Mouse (Mus musculus) erythroblast, embryonic 14.5 days (primary cell): ENCODE measurements at regions not wholly inside any gene's neighbourhood (a gene's known extent, or its start where the extent isn't known, plus 50 kb on each side); places are given as distances from the start of the nearest gene placed in this dataset.

Experiments used
- H3K27me3 ChIP-seq: 2 replicates; pipeline ENCODE4 v1.6.1; 2012; ENCODE audit warnings: inconsistent platforms; ENCODE audit not compliant: control insufficient read depth
- H3K36me3 ChIP-seq: 2 replicates; pipeline ENCODE4 v1.6.1; 2012; ENCODE audit warnings: mild to moderate bottlenecking, inconsistent platforms; ENCODE audit not compliant: control insufficient read depth
- H3K4me1 ChIP-seq: 2 replicates; pipeline ENCODE4 v1.6.1; 2012; ENCODE audit warnings: inconsistent platforms; ENCODE audit not compliant: control insufficient read depth
- H3K4me3 ChIP-seq: replicated peaks from 2 replicates; pipeline ENCODE3; 2012; ENCODE audit warnings: moderate library complexity, mild to moderate bottlenecking, inconsistent platforms
- H3K9me3 ChIP-seq: 2 replicates; pipeline ENCODE4 v1.6.1; 2012; ENCODE audit warnings: low read length, inconsistent platforms, mixed read lengths; ENCODE audit not compliant: control insufficient read depth
- GATA1 ChIP-seq: IDR thresholded peaks from 2 replicates; pipeline ENCODE4 v1.6.1; 2012; ENCODE audit warnings: low read length, inconsistent platforms, mixed read lengths
- TAL1 ChIP-seq: IDR thresholded peaks from 3 replicates; pipeline ENCODE4 v1.6.1; 2012; ENCODE audit warnings: low read length, inconsistent platforms, mixed read lengths

GRCm38 (mm10) chr11:24502722-24503424 is 425.0 kb downstream of the Bcl11a start:
- H3K27me3 ChIP-seq = no peaks in the 10 kb centered on the region
- no peaks in the 10 kb centered on the region for H3K9me3 ChIP-seq
- H3K36me3 ChIP-seq = no peaks in the 10 kb centered on the region
- TF ChIP-seq GATA1 (no peak), TAL1 (no peak)
- no peak overlapping the region for H3K4me3 ChIP-seq
- no peaks in the 10 kb centered on the region for H3K4me1 ChIP-seq

- no peak for TF ChIP-seq GATA1
- no peak for TF ChIP-seq TAL1
- H3K4me1 ChIP-seq = peaks cover 5% of the 10 kb centered on the region; the same call in 1 of the 2 replicates
- H3K36me3 ChIP-seq = no peaks in the 10 kb centered on the region
- no peak overlapping the region for H3K4me3 ChIP-seq
- H3K9me3 ChIP-seq = no peaks in the 10 kb centered on the region
- H3K27me3 ChIP-seq = no peaks in the 10 kb centered on the region
These were observed 437.7 kb downstream of the Bcl11a start for GRCm38 (mm10) chr11:24515568-24515967.

GRCm38 (mm10) chr11:24535462-24535861 is 457.6 kb downstream of the Bcl11a start:
- H3K4me1 ChIP-seq = no peaks in the 10 kb centered on the region
- no peaks in the 10 kb centered on the region for H3K27me3 ChIP-seq
- no peak for TF ChIP-seq GATA1
- TF ChIP-seq TAL1 = no peak
- H3K9me3 ChIP-seq = no peaks in the 10 kb centered on the region
- H3K4me3 ChIP-seq = no peak overlapping the region
- H3K36me3 ChIP-seq = no peaks in the 10 kb centered on the region

- no peak overlapping the region for H3K4me3 ChIP-seq
- H3K9me3 ChIP-seq = no peaks in the 10 kb centered on the region
- no peaks in the 10 kb centered on the region for H3K27me3 ChIP-seq
- no peaks in the 10 kb centered on the region for H3K4me1 ChIP-seq
- no peaks in the 10 kb centered on the region for H3K36me3 ChIP-seq
- TF ChIP-seq TAL1 = no peak
- no peak for TF ChIP-seq GATA1
These were observed 459.9 kb downstream of the Bcl11a start for GRCm38 (mm10) chr11:24537721-24538120.

GRCm38 (mm10) chr11:24569655-24570054 is 491.8 kb downstream of the Bcl11a start:
- H3K4me1 ChIP-seq = no peaks in the 10 kb centered on the region
- TF ChIP-seq GATA1 (no peak), TAL1 (no peak)
- no peaks in the 10 kb centered on the region for H3K36me3 ChIP-seq
- H3K4me3 ChIP-seq = no peak overlapping the region
- H3K9me3 ChIP-seq = no peaks in the 10 kb centered on the region
- H3K27me3 ChIP-seq = peaks cover 5% of the 10 kb centered on the region; the same call in 1 of the 2 replicates

GRCm38 (mm10) chr11:24613529-24613928 is 535.7 kb downstream of the Bcl11a start:
- TF ChIP-seq TAL1 (no peak), GATA1 (no peak)
- no peak overlapping the region for H3K4me3 ChIP-seq
- no peaks in the 10 kb centered on the region for H3K4me1 ChIP-seq
- H3K27me3 ChIP-seq = no peaks in the 10 kb centered on the region
- H3K36me3 ChIP-seq = no peaks in the 10 kb centered on the region
- no peaks in the 10 kb centered on the region for H3K9me3 ChIP-seq

GRCm38 (mm10) chr11:24615436-24615835 is 537.6 kb downstream of the Bcl11a start:
- TF ChIP-seq TAL1 = no peak
- TF ChIP-seq GATA1 = no peak
- Histone ChIP-seq H3K4me3 (no peak overlapping the region), H3K27me3 (no peaks in the 10 kb centered on the region), H3K4me1 (no peaks in the 10 kb centered on the region), H3K36me3 (no peaks in the 10 kb centered on the region), H3K9me3 (no peaks in the 10 kb centered on the region)

GRCm38 (mm10) chr11:24618586-24618985 is 540.7 kb downstream of the Bcl11a start:
- H3K4me3 ChIP-seq = no peak overlapping the region
- no peaks in the 10 kb centered on the region for H3K36me3 ChIP-seq
- TF ChIP-seq GATA1 = no peak
- no peaks in the 10 kb centered on the region for H3K9me3 ChIP-seq
- H3K27me3 ChIP-seq = no peaks in the 10 kb centered on the region
- H3K4me1 ChIP-seq = no peaks in the 10 kb centered on the region

GRCm38 (mm10) chr11:24619021-24619420 is 541.2 kb downstream of the Bcl11a start:
- H3K4me1 ChIP-seq = no peaks in the 10 kb centered on the region
- no peaks in the 10 kb centered on the region for H3K27me3 ChIP-seq
- TF ChIP-seq TAL1 (no peak), GATA1 (no peak)
- no peak overlapping the region for H3K4me3 ChIP-seq
- no peaks in the 10 kb centered on the region for H3K36me3 ChIP-seq
- H3K9me3 ChIP-seq = no peaks in the 10 kb centered on the region

- no peaks in the 10 kb centered on the region for H3K36me3 ChIP-seq
- no peaks in the 10 kb centered on the region for H3K27me3 ChIP-seq
- no peaks in the 10 kb centered on the region for H3K4me1 ChIP-seq
- TF ChIP-seq GATA1 = no peak
- no peak overlapping the region for H3K4me3 ChIP-seq
- H3K9me3 ChIP-seq = no peaks in the 10 kb centered on the region
These were observed 550.8 kb downstream of the Bcl11a start for GRCm38 (mm10) chr11:24628619-24629018.
